Comparison of ENCODE assay signal across 8 mouse cellular contexts in the genomic region with DNA sequence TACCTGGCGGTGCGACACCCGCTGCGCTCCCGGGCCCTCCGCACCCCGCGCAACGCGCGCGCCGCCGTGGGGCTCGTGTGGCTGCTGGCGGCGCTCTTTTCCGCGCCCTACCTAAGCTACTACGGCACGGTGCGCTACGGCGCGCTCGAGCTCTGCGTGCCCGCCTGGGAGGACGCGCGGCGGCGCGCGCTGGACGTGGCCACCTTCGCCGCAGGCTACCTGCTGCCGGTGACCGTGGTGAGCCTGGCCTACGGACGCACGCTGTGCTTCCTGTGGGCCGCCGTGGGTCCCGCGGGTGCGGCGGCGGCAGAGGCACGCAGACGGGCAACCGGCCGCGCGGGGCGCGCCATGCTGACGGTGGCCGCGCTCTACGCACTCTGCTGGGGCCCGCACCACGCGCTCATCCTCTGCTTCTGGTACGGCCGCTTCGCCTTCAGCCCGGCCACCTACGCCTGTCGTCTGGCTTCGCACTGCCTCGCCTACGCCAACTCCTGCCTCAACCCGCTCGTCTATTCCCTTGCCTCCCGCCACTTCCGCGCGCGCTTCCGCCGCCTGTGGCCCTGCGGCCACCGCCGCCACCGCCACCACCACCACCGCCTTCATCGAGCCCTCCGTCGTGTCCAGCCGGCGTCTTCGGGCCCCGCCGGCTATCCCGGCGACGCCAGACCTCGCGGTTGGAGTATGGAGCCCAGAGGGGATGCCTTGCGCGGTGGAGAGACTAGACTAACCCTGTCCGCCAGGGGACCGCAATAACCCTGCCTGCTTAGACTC. TPM values are rescaled to one million over a fixed set of nuclear protein-coding genes. Genes with fewer than 3 reads are reported as not detected.
DNase-seq lines count a peak whose midpoint lies in the region; ATAC-seq and TF ChIP-seq lines count a peak whose summit lies in the region.

No protein-coding gene starts in this region.

- WGBS in heart, embryonic 10.5 days: under 1% methylated on average over 105 of the region's 105 CpGs
- 1% methylated on average over 105 of the region's 105 CpGs for WGBS in midbrain, embryonic 10.5 days
- WGBS in stomach, postnatal 0 days: 1% methylated on average over 74 of the region's 105 CpGs

- H3K36me3 ChIP-seq in heart, embryonic 10.5 days: no peaks in the 10 kb centered on the region
- H3K36me3 ChIP-seq in midbrain, embryonic 10.5 days: no peaks in the 10 kb centered on the region
- no peaks in the 10 kb centered on the region for H3K36me3 ChIP-seq in stomach, postnatal 0 days (ENCODE audit: control insufficient read depth, insufficient read depth, low read length)

- H3K9me3 ChIP-seq in heart, embryonic 10.5 days: no peaks in the 10 kb centered on the region
- H3K9me3 ChIP-seq in midbrain, embryonic 10.5 days (replicated peaks): no peaks in the 10 kb centered on the region
- H3K9me3 ChIP-seq in stomach, postnatal 0 days (ENCODE audit: control insufficient read depth, low read length): no peaks in the 10 kb centered on the region

- H3K4me3 ChIP-seq in heart, embryonic 10.5 days: peak overlapping the region; percentile 69
- peak overlapping the region; percentile 54 for H3K4me3 ChIP-seq in cortical plate, adult 2 months (ENCODE audit: insufficient read depth, low read length)
- peak overlapping the region; percentile 58 for H3K4me3 ChIP-seq in midbrain, embryonic 10.5 days
- peak overlapping the region; percentile 52 for H3K4me3 ChIP-seq in stomach, postnatal 0 days (ENCODE audit: low read depth, low read length)

- no peak for TF ChIP-seq CTCF in cortical plate, adult 2 months (IDR thresholded peaks at IDR 0.05; ENCODE audit: extremely low read depth, insufficient read depth, low read length)
- peak; percentile 21; the same call in 1 of the 2 replicates for TF ChIP-seq CTCF in stomach, postnatal 0 days (IDR thresholded peaks at IDR 0.05; ENCODE audit: low read depth)

- peaks cover 36% of the 10 kb centered on the region for H3K4me1 ChIP-seq in heart, embryonic 10.5 days
- 0 out of 2 replicates have a peak, but pooled peaks cover 2% of the 10 kb centered on the region for H3K4me1 ChIP-seq in cortical plate, adult 2 months (ENCODE audit: control insufficient read depth, insufficient read depth, low read length)
- H3K4me1 ChIP-seq in midbrain, embryonic 10.5 days: peaks cover 55% of the 10 kb centered on the region
- H3K4me1 ChIP-seq in stomach, postnatal 0 days (replicated peaks; ENCODE audit: control insufficient read depth, insufficient read depth): peaks cover 4% of the 10 kb centered on the region

- 0 out of 2 replicates have a peak, but pooled peaks have one; percentile 10 for ATAC-seq in stomach, postnatal 0 days (ENCODE audit: low FRiP score, low TSS enrichment)

- TF ChIP-seq EP300 in stomach, postnatal 0 days (optimal IDR thresholded peaks at IDR 0.05): no peak

- H3K4me2 ChIP-seq in stomach, postnatal 0 days (replicated peaks; ENCODE audit: low read depth): peak overlapping the region; percentile 88

- H3K9ac ChIP-seq in stomach, postnatal 0 days (ENCODE audit: low read length): peak overlapping the region; percentile 59

- TF ChIP-seq POLR2A in cortical plate, adult 2 months (IDR thresholded peaks at IDR 0.05; ENCODE audit: extremely low read depth, insufficient read depth, low read length): no peak

- H3K27me3 ChIP-seq in heart, embryonic 10.5 days (ENCODE audit: insufficient read depth, poor library complexity, severe bottlenecking): peaks cover 83% of the 10 kb centered on the region
- H3K27me3 ChIP-seq in midbrain, embryonic 10.5 days (ENCODE audit: low read depth, poor library complexity, severe bottlenecking): peaks cover 79% of the 10 kb centered on the region
- no peaks in the 10 kb centered on the region for H3K27me3 ChIP-seq in stomach, postnatal 0 days (ENCODE audit: control insufficient read depth, insufficient read depth, low read length)

- no peak for DNase-seq in heart, embryonic 10.5 days (ENCODE audit: low spot score)
- DNase-seq in heart, adult 9 months (ENCODE audit: low spot score in 2 of 2): no peak
- DNase-seq in CD4-positive helper T cell, adult 2 months (ENCODE audit: low read depth, low spot score): peak; percentile 60
- peak; percentile 66 for DNase-seq in induced T-regulatory cell, adult 2 months (ENCODE audit: low read depth)
- peak; percentile 55 for DNase-seq in midbrain, embryonic 10.5 days (ENCODE audit: low spot score)
- peak; percentile 62 for DNase-seq in stomach, postnatal 0 days (ENCODE audit: low spot score)
- no peak for DNase-seq in spleen, postnatal 14 days (ENCODE audit: low spot score in 2 of 2)

- H3K27ac ChIP-seq in heart, embryonic 10.5 days: peak overlapping the region; percentile 80
- H3K27ac ChIP-seq in cortical plate, adult 2 months (ENCODE audit: insufficient read depth, low read length): no peak overlapping the region
- peak overlapping the region; percentile 64 for H3K27ac ChIP-seq in midbrain, embryonic 10.5 days (replicated peaks)
- no peak overlapping the region for H3K27ac ChIP-seq in stomach, postnatal 0 days (replicated peaks)

RNA-seq across cellular contexts. Expression of a gene that starts 1.2 kb away (rescaled TPM):
- 0.26 TPM in 1 of 2 replicates, not detected in the other for polyA plus RNA-seq in heart, embryonic 10.5 days (2016; fragmentation: Nextera tagmentation; extraction: Ambion mirVana)
- 0.26 and 0.38 TPM in 2 replicates for polyA plus RNA-seq in cortical plate, adult 2 months (2012; rRNA removed)
- polyA plus RNA-seq in midbrain, embryonic 10.5 days (2016; fragmentation: Nextera tagmentation; extraction: Ambion mirVana): not detected in 2 replicates
- polyA plus RNA-seq in stomach, postnatal 0 days (2015; fragmentation: Nextera tagmentation; extraction: Ambion mirVana): 0.31 and 0.34 TPM in 2 replicates

RNA-seq across cellular contexts. Expression of a gene that starts 14.7 kb away (rescaled TPM):
- 195 and 250 TPM in 2 replicates for polyA plus RNA-seq in heart, embryonic 10.5 days (2016; fragmentation: Nextera tagmentation; extraction: Ambion mirVana)
- 109 and 124 TPM in 2 replicates for polyA plus RNA-seq in cortical plate, adult 2 months (2012; rRNA removed)
- 421 and 499 TPM in 2 replicates for polyA plus RNA-seq in midbrain, embryonic 10.5 days (2016; fragmentation: Nextera tagmentation; extraction: Ambion mirVana)
- polyA plus RNA-seq in stomach, postnatal 0 days (2015; fragmentation: Nextera tagmentation; extraction: Ambion mirVana): 285 and 309 TPM in 2 replicates

RNA-seq across cellular contexts. Expression of a gene that starts 19.8 kb away (rescaled TPM):
- polyA plus RNA-seq in heart, embryonic 10.5 days (2016; fragmentation: Nextera tagmentation; extraction: Ambion mirVana): 34.8 and 48.7 TPM in 2 replicates
- 26.5 and 28.2 TPM in 2 replicates for polyA plus RNA-seq in cortical plate, adult 2 months (2012; rRNA removed)
- 65.1 and 66.6 TPM in 2 replicates for polyA plus RNA-seq in midbrain, embryonic 10.5 days (2016; fragmentation: Nextera tagmentation; extraction: Ambion mirVana)
- polyA plus RNA-seq in stomach, postnatal 0 days (2015; fragmentation: Nextera tagmentation; extraction: Ambion mirVana): 27.1 and 28.0 TPM in 2 replicates

RNA-seq across cellular contexts. Expression of a gene that starts 32.1 kb away (rescaled TPM):
- 201 and 226 TPM in 2 replicates for polyA plus RNA-seq in heart, embryonic 10.5 days (2016; fragmentation: Nextera tagmentation; extraction: Ambion mirVana)
- polyA plus RNA-seq in cortical plate, adult 2 months (2012; rRNA removed): 86.8 and 93.0 TPM in 2 replicates
- 260 and 273 TPM in 2 replicates for polyA plus RNA-seq in midbrain, embryonic 10.5 days (2016; fragmentation: Nextera tagmentation; extraction: Ambion mirVana)
- 132 and 135 TPM in 2 replicates for polyA plus RNA-seq in stomach, postnatal 0 days (2015; fragmentation: Nextera tagmentation; extraction: Ambion mirVana)

Comparison
In these comparisons a context has a peak if more than half of its experiments do, and no peak if none do; other contexts are left out.
1. DNase-seq: peak in CD4-positive helper T cell, adult 2 months (single experiment), induced T-regulatory cell, adult 2 months (single experiment), midbrain, embryonic 10.5 days (single experiment) and stomach, postnatal 0 days (single experiment); none in heart, embryonic 10.5 days (single experiment), heart, adult 9 months (0 of 2) and spleen, postnatal 14 days (0 of 2).
2. H3K27ac ChIP-seq: peak in heart, embryonic 10.5 days (single experiment) and midbrain, embryonic 10.5 days (single experiment); none in cortical plate, adult 2 months (single experiment) and stomach, postnatal 0 days (single experiment).
3. Peak in every context shown above with its lines, with median percentiles within 50 percentile points of each other: H3K4me3 ChIP-seq.